Mouse (Mus musculus) neural tube, embryonic 13.5 days (tissue): Measurements from ENCODE around the gene Izumo1r. TPM values are rescaled to one million over a fixed set of nuclear protein-coding genes. Genes with fewer than 3 reads are reported as not detected.

Source experiments
- polyA plus RNA-seq: library from polyadenylated mRNA; unstranded; fragments of >200 nt; fragmentation: Nextera tagmentation; extraction: Ambion mirVana; gene quantifications from 2 replicates; pipeline ENCODE4 v1.2.1, GENCODE M21; 2015

Gene Izumo1r
- polyA plus RNA-seq, 1 experiment from 2014 or later, result not detected

Other genes with a start within 250 kb of the Izumo1r start
- gene Piwil4, start 163.2 kb downstream of the Izumo1r start, polyA plus RNA-seq, result 0.14 TPM in 1 of 2 replicates, not detected in the other
- gene Fut4, start 151.6 kb downstream of the Izumo1r start, polyA plus RNA-seq, result 1.0 and 1.6 TPM in 2 replicates
- gene 1700012B09Rik, start 132.9 kb downstream of the Izumo1r start, polyA plus RNA-seq, result 1.2 TPM in 1 of 2 replicates, not detected in the other
- gene Mre11a, start 119.3 kb downstream of the Izumo1r start, polyA plus RNA-seq, result 11.0 and 14.8 TPM in 2 replicates
- 27.8 and 34.6 TPM in 2 replicates for gene Ankrd49, start 119.1 kb downstream of the Izumo1r start, polyA plus RNA-seq
- gene Gpr83, start 43.7 kb downstream of the Izumo1r start, polyA plus RNA-seq, result 0.43 and 0.55 TPM in 2 replicates
- 139 and 157 TPM in 2 replicates for gene Panx1, start 141.5 kb upstream of the Izumo1r start, polyA plus RNA-seq
- gene Hephl1, start 208.2 kb upstream of the Izumo1r start, polyA plus RNA-seq, result not detected in 2 replicates